Mouse (Mus musculus) heart, adult 2 months (tissue): Measurements from ENCODE around the gene Ccna1. TPM values are rescaled to one million over a fixed set of nuclear protein-coding genes. Genes with fewer than 3 reads are reported as not detected.

Experiments used
- DNase-seq, 2 experiments: peaks; one replicate each; pipeline ENCODE4 v3.0.0; 2021
- H3K27ac ChIP-seq: fragments of 200-600 bp; 2 replicates; pipeline ENCODE4 v1.8.1; 2022
- H3K27me3 ChIP-seq: fragments of 200-500 bp; 2 replicates; pipeline ENCODE4 v1.6.1; 2012; ENCODE audit warnings: mild to moderate bottlenecking, low read length, inconsistent platforms, mixed read lengths; ENCODE audit not compliant: control insufficient read depth, insufficient read depth
- H3K36me3 ChIP-seq: fragments of 200-500 bp; 2 replicates; pipeline ENCODE4 v1.6.1; 2012; ENCODE audit warnings: low read length, inconsistent platforms; ENCODE audit not compliant: control insufficient read depth, insufficient read depth
- H3K4me1 ChIP-seq: fragments of 200-500 bp; 2 replicates; pipeline ENCODE4 v1.6.1; 2011; ENCODE audit warnings: low read length; ENCODE audit not compliant: control insufficient read depth, insufficient read depth
- H3K4me3 ChIP-seq: fragments of 200-600 bp; 2 replicates; pipeline ENCODE4 v1.8.1; 2022
- H3K79me2 ChIP-seq: fragments of 200-500 bp; replicated peaks from 2 replicates; pipeline ENCODE4 v1.6.1; 2012; ENCODE audit warnings: mild to moderate bottlenecking, inconsistent platforms, low read length, moderate library complexity, mixed read lengths; ENCODE audit not compliant: control insufficient read depth, insufficient read depth
- H3K9ac ChIP-seq: fragments of 200-500 bp; 2 replicates; pipeline ENCODE4 v1.6.1; 2012; ENCODE audit warnings: low read depth, mild to moderate bottlenecking, control low read depth, inconsistent platforms, low read length, mixed read lengths
- CTCF ChIP-seq: fragments of 200-600 bp; IDR thresholded peaks from 2 replicates; pipeline ENCODE4 v1.8.1; 2022; ENCODE audit warnings: antibody characterized with exemption, mild to moderate bottlenecking, moderate library complexity
- EP300 ChIP-seq: fragments of 200-500 bp; IDR thresholded peaks from 2 replicates; pipeline ENCODE4 v1.6.1; 2011; ENCODE audit warnings: low read depth, low read length, control low read depth; ENCODE audit not compliant: insufficient read depth
- POLR2A ChIP-seq: fragments of 200-500 bp; IDR thresholded peaks from 2 replicates; pipeline ENCODE4 v1.6.1; 2011; ENCODE audit warnings: mild to moderate bottlenecking, low read depth, low read length, control low read depth; ENCODE audit not compliant: insufficient read depth
- WGBS: fragments of 180-500 bp; shearing (Covaris S2); methylation state at CpG from one replicate; pipeline ENCODE4 v1.1.7; 2018; 5-methylcytosine and 5-hydroxymethylcytosine counted together
- intact Hi-C: fragments of 180-260 bp; cut with DNase I; formaldehyde crosslinking; loops from one replicate; pipeline ENCODE4 v1.15.1; 2025
- long read RNA-seq: library from polyadenylated mRNA; stranded (forward); transcript quantifications from one replicate; pipeline ENCODE4 v2.0.0, GENCODE M21; 2021
- polyA plus RNA-seq: library from polyadenylated mRNA; depleted of rRNA; stranded (reverse); fragments of >200 nt; gene quantifications from 2 replicates; pipeline ENCODE4 v1.2.3, GENCODE M21; 2012; rRNA removed
- total RNA-seq, 2 experiments: library from RNA; stranded (reverse); gene quantifications; 2 replicates each; pipeline ENCODE4 v1.2.3; 2021

The Ccna1 gene
- total RNA-seq (not detected), polyA plus RNA-seq (0.08 and 0.20 TPM in 2 replicates)
- long read RNA-seq, result 0 reads

DNA sequence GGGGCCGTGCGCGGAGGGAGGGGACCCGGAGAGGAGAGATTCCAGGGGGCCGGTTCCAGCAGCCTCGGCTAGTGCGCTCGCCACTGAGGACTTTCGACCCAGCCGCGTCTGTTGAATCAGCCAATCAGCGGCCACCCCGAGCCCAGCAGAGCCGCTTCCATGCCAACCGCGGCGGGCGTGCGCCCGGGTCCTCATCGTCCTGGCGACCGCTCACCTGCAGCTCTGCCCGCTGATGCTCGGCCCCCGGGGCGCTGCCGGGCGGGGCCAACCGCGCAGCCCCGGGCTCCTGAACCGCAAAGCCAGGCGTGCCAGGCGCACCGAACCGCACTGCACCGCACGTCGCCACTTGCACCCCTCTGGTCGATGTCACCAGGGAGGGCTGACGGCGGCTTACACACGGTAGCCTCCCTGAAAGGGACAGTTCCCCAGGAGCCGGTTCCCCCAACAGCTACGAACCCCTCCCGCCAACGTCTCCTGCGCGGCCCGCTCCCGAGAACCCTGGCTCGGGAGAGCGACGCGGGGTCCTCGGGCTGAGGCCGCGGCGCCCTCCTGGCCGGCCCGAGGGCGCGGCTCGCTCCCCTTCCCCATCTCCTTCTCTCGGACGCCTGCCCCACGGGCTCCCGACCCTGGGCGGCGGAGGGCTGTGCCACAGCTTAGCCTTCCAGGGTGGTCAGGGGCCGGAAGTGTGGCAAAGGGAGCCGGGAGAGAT lies at the start of gene Ccna1:
TSS of gene Ccna1 (minus strand) at position 464 of the 709 bp plus-strand sequence.
- Histone ChIP-seq H3K27ac (no peak within 1 kb of the TSS), H3K27me3 (peaks cover 5% of the 10 kb centered on the region), H3K4me1 (no peaks in the 10 kb centered on the region), H3K9ac (0 out of 2 replicates have a peak within 1 kb of the TSS, but pooled peaks have one; percentile 12), H3K36me3 (no peaks in the 10 kb centered on the region), H3K4me3 (peak within 1 kb of the TSS; percentile 52), H3K79me2 (no peaks in the 10 kb centered on the region)
- TF ChIP-seq CTCF (no peak), EP300 (no peak), POLR2A (no peak)
- WGBS, result 2% methylated on average over 73 of the region's 73 CpGs
- intact Hi-C loops, result no loop called here
- peak; percentile 54 to 57 for DNase-seq

GRCm38 (mm10) chr3:55101092-55101491 lies 45.8 kb upstream of the Ccna1 start:
- no peak overlapping the region for H3K9ac ChIP-seq
- no peaks in the 10 kb centered on the region for H3K36me3 ChIP-seq
- H3K79me2 ChIP-seq, result no peaks in the 10 kb centered on the region
- no peak for DNase-seq
- H3K27ac ChIP-seq, result no peak overlapping the region
- H3K4me3 ChIP-seq, result no peak overlapping the region
- H3K4me1 ChIP-seq, result no peaks in the 10 kb centered on the region
- no peaks in the 10 kb centered on the region for H3K27me3 ChIP-seq
- TF ChIP-seq CTCF (peak; percentile 22; the same call in 1 of the 2 replicates), EP300 (no peak)
- intact Hi-C loops, result no loop called here

GRCm38 (mm10) chr3:55098990-55099389 lies 43.7 kb upstream of the Ccna1 start:
- no peak overlapping the region for H3K27ac ChIP-seq
- no peak overlapping the region for H3K4me3 ChIP-seq
- no peaks in the 10 kb centered on the region for H3K4me1 ChIP-seq
- H3K36me3 ChIP-seq, result no peaks in the 10 kb centered on the region
- no peaks in the 10 kb centered on the region for H3K27me3 ChIP-seq
- no peak for DNase-seq
- no peak overlapping the region for H3K9ac ChIP-seq
- intact Hi-C loops, result no loop called here
- no peak for TF ChIP-seq CTCF
- no peak for TF ChIP-seq POLR2A
- no peak for TF ChIP-seq EP300
- 76% methylated on average over 11 of the region's 11 CpGs for WGBS
- H3K79me2 ChIP-seq, result no peaks in the 10 kb centered on the region

DNA sequence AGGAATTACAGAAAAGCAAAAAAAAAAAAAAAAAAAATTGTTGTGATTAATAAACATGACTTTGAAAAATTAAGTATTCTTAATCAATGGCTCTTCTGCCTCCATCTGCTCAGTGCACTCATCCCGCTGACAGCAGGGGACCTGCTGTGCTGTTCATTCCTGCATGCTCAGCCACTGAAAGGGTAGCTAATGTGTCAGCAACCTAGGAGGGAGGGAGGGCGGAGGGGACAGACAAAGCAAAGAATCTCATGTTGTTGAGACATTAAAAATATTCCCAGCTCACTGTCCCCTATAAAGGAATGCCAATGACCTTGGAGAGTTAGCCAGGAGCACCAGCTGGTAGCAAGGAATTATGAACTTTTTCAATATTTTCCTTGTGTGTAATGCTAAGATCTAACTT lies 42.7 kb upstream of the Ccna1 start:
- no peak overlapping the region for H3K4me3 ChIP-seq
- 59% methylated on average over 2 of the region's 2 CpGs for WGBS
- H3K36me3 ChIP-seq, result no peaks in the 10 kb centered on the region
- intact Hi-C loops, result no loop called here
- H3K27ac ChIP-seq, result no peak overlapping the region
- TF ChIP-seq EP300 (no peak), POLR2A (no peak), CTCF (no peak)
- no peak for DNase-seq
- H3K79me2 ChIP-seq, result no peaks in the 10 kb centered on the region
- H3K9ac ChIP-seq, result no peak overlapping the region
- no peaks in the 10 kb centered on the region for H3K4me1 ChIP-seq
- H3K27me3 ChIP-seq, result no peaks in the 10 kb centered on the region

GRCm38 (mm10) chr3:55097186-55097585 lies 41.9 kb upstream of the Ccna1 start:
- H3K4me1 ChIP-seq, result no peaks in the 10 kb centered on the region
- H3K27ac ChIP-seq, result no peak overlapping the region
- H3K9ac ChIP-seq, result no peak overlapping the region
- no peaks in the 10 kb centered on the region for H3K79me2 ChIP-seq
- 74% methylated on average over 2 of the region's 2 CpGs for WGBS
- no peak overlapping the region for H3K4me3 ChIP-seq
- no peak for TF ChIP-seq POLR2A
- no peak for TF ChIP-seq CTCF
- TF ChIP-seq EP300, result no peak
- no peaks in the 10 kb centered on the region for H3K27me3 ChIP-seq
- intact Hi-C loops, result no loop called here
- H3K36me3 ChIP-seq, result no peaks in the 10 kb centered on the region
- no peak for DNase-seq

GRCm38 (mm10) chr3:55096655-55097005 lies 41.3 kb upstream of the Ccna1 start:
- H3K79me2 ChIP-seq, result no peaks in the 10 kb centered on the region
- no peak for DNase-seq
- intact Hi-C loops, result no loop called here
- H3K4me3 ChIP-seq, result no peak overlapping the region
- TF ChIP-seq CTCF, result no peak
- TF ChIP-seq POLR2A, result no peak
- no peak for TF ChIP-seq EP300
- H3K27ac ChIP-seq, result 0 out of 2 replicates have a peak overlapping the region, but pooled peaks have one; percentile 43
- no peaks in the 10 kb centered on the region for H3K36me3 ChIP-seq
- 39% methylated on average over 2 of the region's 2 CpGs for WGBS
- no peaks in the 10 kb centered on the region for H3K4me1 ChIP-seq
- H3K9ac ChIP-seq, result no peak overlapping the region
- H3K27me3 ChIP-seq, result no peaks in the 10 kb centered on the region
